Mouse (Mus musculus): ENCODE measurements around the gene Lrba.

Gene Lrba

GRCm38 (mm10) chr3:86651006-86651405 is 426.5 kb downstream of the Lrba start:
- in situ Hi-C loops (cut with MboI; ENCODE audit: low sequenced_read_pairs), result no loop called here

GRCm38 (mm10) chr3:86659326-86659725 is 434.8 kb downstream of the Lrba start:
- in situ Hi-C loops (cut with MboI; ENCODE audit: low sequenced_read_pairs), result no loop called here

GRCm38 (mm10) chr3:86664399-86664798 is 439.9 kb downstream of the Lrba start:
- in situ Hi-C loops (cut with MboI; ENCODE audit: low sequenced_read_pairs), result no loop called here

- in situ Hi-C loops (cut with MboI; ENCODE audit: low sequenced_read_pairs), result no loop called here
Measured at GRCm38 (mm10) chr3:86668146-86668545, 443.7 kb downstream of the Lrba start.

- in situ Hi-C loops (cut with MboI; ENCODE audit: low sequenced_read_pairs), result no loop called here
Measured at GRCm38 (mm10) chr3:86677573-86678155, 453.2 kb downstream of the Lrba start.

- in situ Hi-C loops (cut with MboI; ENCODE audit: low sequenced_read_pairs), result no loop called here
Measured at GRCm38 (mm10) chr3:86687571-86688209, 463.2 kb downstream of the Lrba start.

GRCm38 (mm10) chr3:86688438-86688837 is 464.0 kb downstream of the Lrba start:
- in situ Hi-C loops (cut with MboI; ENCODE audit: low sequenced_read_pairs), result no loop called here

GRCm38 (mm10) chr3:86689305-86689704 is 464.8 kb downstream of the Lrba start:
- in situ Hi-C loops (cut with MboI; ENCODE audit: low sequenced_read_pairs), result no loop called here

- in situ Hi-C loops (cut with MboI; ENCODE audit: low sequenced_read_pairs), result no loop called here
Measured at GRCm38 (mm10) chr3:86692779-86693178, 468.3 kb downstream of the Lrba start.

GRCm38 (mm10) chr3:86693553-86693952 is 469.1 kb downstream of the Lrba start:
- in situ Hi-C loops (cut with MboI; ENCODE audit: low sequenced_read_pairs), result no loop called here

- in situ Hi-C loops (cut with MboI; ENCODE audit: low sequenced_read_pairs), result no loop called here
Measured at GRCm38 (mm10) chr3:86698947-86699346, 474.5 kb downstream of the Lrba start.

GRCm38 (mm10) chr3:86701163-86701563 is 476.7 kb downstream of the Lrba start:
- in situ Hi-C loops (cut with MboI; ENCODE audit: low sequenced_read_pairs), result no loop called here

GRCm38 (mm10) chr3:86709472-86709871 is 485.0 kb downstream of the Lrba start:
- in situ Hi-C loops (cut with MboI; ENCODE audit: low sequenced_read_pairs), result no loop called here

- in situ Hi-C loops (cut with MboI; ENCODE audit: low sequenced_read_pairs), result no loop called here
Measured at GRCm38 (mm10) chr3:86711530-86711929, 487.1 kb downstream of the Lrba start.

GRCm38 (mm10) chr3:86712758-86713157 is 488.3 kb downstream of the Lrba start:
- in situ Hi-C loops (cut with MboI; ENCODE audit: low sequenced_read_pairs), result no loop called here

- in situ Hi-C loops (cut with MboI; ENCODE audit: low sequenced_read_pairs), result no loop called here
Measured at GRCm38 (mm10) chr3:86714446-86714845, 490.0 kb downstream of the Lrba start.

- in situ Hi-C loops (cut with MboI; ENCODE audit: low sequenced_read_pairs), result no loop called here
Measured at GRCm38 (mm10) chr3:86723415-86724298, 499.2 kb downstream of the Lrba start.

GRCm38 (mm10) chr3:86725113-86725512 is 500.6 kb downstream of the Lrba start:
- in situ Hi-C loops (cut with MboI; ENCODE audit: low sequenced_read_pairs), result no loop called here

GRCm38 (mm10) chr3:86738831-86739230 is 514.4 kb downstream of the Lrba start:
- in situ Hi-C loops (cut with MboI; ENCODE audit: low sequenced_read_pairs), result no loop called here

GRCm38 (mm10) chr3:86739745-86740144 is 515.3 kb downstream of the Lrba start:
- in situ Hi-C loops (cut with MboI; ENCODE audit: low sequenced_read_pairs), result no loop called here

GRCm38 (mm10) chr3:86745348-86745747 is 520.9 kb downstream of the Lrba start:
- in situ Hi-C loops (cut with MboI; ENCODE audit: low sequenced_read_pairs), result no loop called here
